Mouse (Mus musculus): ENCODE data around the gene Bcas1.

The Bcas1 gene

DNA sequence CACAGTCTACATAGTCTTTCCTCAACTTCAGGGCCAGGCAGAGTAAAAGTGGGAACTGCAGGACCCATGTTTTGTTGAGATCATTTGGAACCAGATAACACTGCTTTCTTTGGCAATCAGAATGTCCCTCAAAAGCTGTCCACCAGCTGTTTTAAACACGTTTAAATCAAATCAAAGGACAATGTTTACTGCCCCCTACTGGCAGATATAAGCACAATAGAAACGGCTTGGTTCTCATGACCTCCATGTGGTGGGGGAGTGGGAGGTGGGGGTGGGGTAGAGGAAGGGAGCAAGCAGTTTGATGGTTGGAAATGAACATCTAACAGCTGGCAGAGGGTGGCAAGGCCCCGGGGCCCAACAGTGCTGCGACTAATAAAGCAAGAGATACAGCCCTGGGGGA, 5.7 kb downstream of the Bcas1 start:
- in situ Hi-C loops (cut with MboI, MseI), result no loop called here

DNA sequence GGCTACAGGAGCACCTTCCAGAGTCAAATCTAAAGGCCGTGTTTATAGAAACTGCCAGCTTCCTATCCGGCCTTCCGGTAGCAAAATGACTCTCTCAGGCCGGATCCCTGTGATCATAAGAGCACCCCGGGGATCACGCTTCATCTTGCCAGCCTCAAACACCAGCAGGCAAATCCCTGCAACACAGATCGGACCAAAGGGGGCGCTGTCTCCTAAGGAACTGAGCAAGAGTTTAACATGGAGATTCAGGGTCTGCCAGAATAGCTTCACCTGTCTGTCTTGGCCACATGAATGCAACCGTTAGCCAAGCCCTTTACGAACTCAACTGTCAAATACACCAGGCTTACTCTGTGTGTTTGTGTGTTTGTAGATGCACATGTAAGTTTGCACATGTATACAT, 8.9 kb downstream of the Bcas1 start:
- in situ Hi-C loops (cut with MboI, MseI), result no loop called here

DNA sequence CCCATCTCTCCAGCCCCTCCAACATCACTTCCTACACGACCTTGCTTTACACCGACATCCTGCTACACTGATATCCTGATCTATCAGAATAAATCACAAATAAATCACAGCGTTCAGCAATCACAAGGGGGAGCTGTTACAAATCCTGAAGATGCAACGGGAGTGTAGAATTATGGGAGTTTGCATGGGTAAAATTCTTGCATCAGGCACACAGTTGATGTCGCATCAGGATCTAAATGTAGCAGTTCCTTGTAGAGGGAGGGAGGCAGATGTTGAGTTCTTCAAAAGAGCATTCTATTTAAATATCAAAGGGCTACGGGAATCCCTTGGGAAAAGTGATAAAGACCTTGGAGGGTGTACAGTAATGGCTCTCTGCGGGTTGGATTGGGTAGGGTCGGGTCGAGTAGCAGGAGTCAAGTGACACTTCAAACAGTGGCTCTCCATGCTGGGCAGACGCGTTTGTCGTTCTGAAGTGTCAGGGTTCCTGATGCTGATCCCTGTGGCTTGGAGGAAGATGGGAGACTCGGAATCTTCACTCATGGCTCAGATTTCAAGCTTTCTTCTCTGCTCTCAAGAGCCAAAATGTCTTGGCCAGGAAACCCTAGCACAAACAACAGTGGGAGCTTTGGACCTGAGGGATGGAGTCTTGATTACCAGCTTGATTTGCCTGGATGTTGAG, 16.0 kb downstream of the Bcas1 start:
- in situ Hi-C loops (cut with MboI, MseI), result no loop called here

DNA sequence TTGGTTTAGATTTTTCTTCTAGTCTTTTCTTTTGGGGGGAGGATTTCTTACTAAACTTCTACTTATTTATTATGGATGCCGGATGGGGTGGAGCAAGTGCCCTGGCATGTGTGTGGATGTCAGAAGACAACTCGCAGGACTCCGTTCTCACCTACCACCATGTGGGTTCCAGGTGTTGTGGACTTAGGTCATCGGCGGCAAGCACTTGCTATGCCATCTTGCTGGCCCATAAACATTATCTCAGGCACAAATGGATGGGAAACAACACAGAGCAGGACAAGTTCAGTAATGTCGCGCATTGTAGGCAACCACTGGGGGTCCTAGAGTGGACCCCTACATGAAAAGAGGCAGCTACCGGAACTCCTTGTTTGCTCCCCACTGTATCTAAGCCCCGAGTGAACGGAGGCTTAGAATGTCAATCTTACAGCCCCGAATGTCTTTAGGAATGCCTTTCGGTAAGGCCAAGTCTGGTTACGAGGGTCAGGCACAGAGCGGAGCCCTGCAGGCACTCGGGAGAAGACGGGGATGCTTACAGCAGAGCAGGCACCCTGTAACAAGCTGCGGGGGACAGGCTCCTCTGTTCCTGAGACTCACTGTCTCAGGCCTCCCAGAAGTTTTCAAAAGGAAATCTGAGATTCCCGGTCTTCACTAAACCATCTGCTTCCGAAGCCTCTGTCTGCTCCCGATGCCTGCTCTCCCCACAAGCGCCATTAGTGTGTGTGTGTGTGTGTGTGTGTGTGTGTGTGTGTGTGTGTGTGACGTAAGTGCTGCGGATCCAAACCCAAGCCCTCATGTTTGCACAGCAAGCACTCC, 16.8 kb downstream of the Bcas1 start:
- in situ Hi-C loops (cut with MboI, MseI), result no loop called here

DNA sequence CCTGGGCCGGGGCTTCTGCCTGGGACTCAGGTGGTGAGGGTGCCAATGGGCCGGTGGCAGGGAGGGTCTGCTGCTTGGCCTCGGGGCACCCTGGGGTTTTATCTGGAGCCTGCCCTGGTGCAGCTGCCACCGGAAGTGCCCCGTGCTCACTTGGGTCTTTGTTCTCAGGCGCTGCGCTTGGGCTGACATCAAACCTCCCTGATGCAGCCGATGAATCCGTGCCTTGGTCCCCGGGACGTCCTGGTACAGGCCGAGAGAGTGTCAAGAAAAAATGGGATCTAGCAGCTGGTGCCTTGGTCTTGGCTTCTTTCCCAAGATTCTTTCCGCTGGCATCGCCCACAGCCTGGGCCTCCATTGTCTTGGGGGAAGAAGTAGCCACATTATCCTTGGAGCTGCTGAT, 21.2 kb downstream of the Bcas1 start:
- in situ Hi-C loops (cut with MboI, MseI), result no loop called here

DNA sequence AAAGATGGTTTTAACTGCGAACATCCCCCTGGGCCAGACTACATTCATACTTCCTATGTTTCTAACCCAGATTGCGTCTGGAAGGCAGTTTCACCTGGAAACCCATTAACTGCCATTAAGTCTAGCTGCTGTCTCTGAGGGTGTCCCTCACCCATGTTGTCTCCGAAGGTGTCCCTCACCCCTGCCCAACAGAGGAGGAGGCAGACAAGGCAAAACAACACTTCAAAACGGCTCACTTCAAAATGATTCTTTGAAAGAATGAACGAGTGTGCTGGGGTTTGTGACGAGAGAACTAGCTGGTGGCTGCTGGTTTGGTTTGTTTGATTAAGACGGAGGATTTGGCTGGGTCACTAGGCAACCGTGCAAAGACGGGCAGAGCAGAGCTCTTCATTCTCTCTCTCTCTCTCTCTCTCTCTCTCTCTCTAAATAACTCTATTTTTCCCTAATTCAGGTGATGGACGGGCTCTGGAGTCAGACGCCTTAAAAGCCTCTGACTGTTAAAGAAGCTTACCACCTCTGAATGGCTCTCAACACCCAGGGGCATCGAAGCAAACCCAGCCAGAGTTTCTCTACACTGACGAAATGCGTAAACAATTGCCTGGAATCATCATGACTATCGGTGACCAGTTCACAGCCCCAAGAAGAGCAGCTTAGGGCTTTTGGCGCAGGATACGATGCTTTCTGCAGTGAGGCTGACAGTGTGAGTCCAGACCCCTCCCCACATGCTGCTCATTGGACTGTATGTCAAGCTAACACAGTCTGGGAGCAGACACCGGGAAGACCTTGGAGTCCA, 22.7 kb downstream of the Bcas1 start:
- in situ Hi-C loops (cut with MboI, MseI), result loop anchor here (5.0 kb wide), 1 partner anchor 48 kb away; no protein-coding TSS in a partner anchor

DNA sequence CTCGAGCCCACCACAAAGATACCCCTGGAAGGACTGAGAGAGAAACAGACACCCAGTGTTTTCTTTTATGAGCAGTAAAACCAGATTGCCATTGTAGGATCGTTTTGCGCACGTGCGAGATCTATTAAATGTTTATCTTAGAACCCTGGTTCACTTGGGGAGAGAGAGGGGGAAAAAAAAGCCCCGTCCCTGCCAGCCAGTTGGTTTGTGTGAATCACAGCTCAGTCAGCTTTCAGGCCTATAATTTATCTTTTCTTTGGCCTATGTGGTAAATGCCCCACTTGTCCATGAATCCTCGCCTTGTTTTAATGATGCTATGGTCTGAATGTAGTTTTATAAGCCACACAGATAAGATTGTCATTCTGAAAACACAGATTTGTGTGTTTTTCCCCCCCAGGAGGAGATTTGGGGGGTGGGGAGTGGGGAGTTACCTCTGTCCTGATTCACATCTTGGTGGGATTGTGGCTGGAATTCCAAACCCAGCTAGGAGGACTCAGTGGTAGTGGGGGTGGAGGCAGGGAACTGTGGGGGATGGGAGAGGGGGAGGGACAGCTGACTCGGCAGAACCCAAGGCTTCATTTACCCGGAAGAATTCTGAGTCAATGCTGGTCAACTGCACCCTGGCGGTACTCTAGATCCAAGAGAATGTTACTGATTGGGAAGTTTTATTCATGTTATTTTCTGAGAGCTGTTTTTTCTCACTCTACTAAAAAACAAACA, 23.8 kb downstream of the Bcas1 start:
- in situ Hi-C loops (cut with MboI, MseI), result loop anchor here (5.0 kb wide), 1 partner anchor 47 kb away; no protein-coding TSS in a partner anchor

DNA sequence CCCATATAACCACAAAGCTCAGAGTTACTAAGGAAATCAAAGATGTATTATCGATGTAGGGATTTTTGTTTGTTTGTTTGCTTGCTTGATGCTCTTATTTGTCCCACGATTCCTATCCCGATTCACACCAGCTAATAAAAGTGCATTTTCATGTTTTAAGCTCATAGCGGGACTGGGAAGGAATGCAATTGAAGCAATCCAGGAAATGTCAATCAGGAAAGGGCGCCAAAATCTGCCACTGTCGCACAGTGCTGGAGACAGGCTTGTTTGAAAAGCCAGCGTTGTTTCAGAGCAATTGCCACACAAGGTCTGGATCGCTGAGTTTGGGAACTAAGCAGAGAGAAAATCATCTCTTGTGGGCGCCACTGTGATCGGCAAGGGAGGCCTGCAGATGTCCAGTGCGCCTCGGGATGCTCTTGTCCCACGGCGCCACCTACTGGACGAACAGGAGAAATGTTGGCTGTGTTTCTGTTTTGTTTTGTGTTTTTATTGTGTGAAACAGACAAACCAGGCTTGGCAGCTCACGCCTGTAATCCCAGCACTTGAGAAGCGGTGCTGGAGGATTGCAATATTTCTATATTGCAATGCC, 26.3 kb downstream of the Bcas1 start:
- in situ Hi-C loops (cut with MboI, MseI), result loop anchor here (5.0 kb wide), 1 partner anchor 44 kb away; no protein-coding TSS in a partner anchor

DNA sequence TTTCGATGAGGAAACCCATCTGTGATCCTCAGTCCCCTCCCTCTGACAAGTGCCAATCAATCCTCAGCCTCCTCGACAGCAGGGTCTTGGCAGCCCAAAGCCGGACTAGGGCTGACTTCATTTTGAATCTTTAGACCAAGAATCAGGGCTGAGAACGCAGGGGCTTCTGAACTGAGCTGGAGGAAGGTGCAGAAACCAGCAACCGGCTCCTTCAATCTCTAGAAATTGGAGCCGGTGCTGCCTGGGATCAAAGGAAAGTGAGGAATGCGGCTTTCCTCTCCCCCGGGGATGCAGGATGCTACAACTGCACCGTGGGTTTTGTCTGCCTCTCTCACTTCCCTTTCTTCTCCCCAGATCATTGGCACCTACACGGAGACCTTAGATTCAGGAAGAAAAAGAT, 27.0 kb downstream of the Bcas1 start:
- in situ Hi-C loops (cut with MboI, MseI), result loop anchor here (5.0 kb wide), 1 partner anchor 43 kb away; no protein-coding TSS in a partner anchor

DNA sequence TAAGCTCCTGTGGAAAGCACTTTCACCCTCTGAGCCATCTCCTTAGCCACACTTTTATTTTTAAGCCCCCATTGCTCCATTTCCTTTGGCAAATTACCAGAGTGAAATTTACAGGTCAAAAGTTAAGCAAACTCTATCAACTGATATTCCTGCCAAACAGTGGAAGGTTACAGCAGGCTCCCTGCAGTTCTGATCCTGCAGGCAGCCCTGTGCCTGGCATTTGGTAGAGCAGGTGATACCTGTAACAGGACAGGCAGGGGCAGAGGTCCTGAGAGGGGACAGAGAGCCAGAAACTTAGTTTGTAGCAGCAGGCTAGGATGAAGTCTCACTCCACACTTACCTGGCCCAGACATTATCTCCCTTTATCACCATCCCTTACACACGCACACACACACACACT, 35.7 kb downstream of the Bcas1 start:
- in situ Hi-C loops (cut with MboI, MseI), result no loop called here

DNA sequence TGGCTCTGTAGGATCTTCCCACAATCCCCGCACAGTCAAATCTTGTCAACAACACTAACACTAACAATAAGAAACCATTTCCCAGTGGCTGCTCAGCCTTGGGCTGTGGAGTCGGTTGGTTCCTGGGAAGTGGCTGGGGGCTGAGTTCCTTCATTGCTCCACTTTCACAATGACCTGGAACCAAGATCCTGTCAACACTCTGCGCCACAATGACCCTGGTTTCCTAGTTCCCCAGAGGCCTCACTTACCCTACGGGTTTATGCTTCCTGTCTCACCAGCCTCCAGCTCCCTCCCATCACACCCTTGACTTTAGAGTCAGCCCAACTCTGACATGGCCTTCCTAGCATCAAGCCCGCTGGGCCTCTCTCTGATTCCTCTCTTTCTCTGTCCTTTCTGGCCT, 39.3 kb downstream of the Bcas1 start:
- in situ Hi-C loops (cut with MboI, MseI), result no loop called here

DNA sequence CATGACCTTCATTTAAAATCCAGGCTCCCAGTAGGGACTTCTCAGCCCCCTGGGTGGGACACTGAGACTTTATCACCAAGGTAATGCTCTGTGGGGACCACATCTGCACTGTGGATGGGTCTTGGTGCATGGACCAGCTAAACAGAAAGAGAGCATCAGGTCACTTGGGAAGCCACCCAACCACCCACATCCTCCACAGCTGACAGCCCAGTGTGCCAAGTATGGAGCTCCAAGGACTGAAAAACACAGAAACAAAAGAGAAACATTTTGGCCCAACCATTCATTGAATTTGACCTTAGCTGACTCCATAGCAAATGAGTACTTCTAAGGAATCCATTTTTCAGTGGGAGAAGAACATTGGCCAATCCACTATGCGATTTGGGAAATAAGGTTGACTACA, 42.1 kb downstream of the Bcas1 start:
- in situ Hi-C loops (cut with MboI, MseI), result no loop called here

DNA sequence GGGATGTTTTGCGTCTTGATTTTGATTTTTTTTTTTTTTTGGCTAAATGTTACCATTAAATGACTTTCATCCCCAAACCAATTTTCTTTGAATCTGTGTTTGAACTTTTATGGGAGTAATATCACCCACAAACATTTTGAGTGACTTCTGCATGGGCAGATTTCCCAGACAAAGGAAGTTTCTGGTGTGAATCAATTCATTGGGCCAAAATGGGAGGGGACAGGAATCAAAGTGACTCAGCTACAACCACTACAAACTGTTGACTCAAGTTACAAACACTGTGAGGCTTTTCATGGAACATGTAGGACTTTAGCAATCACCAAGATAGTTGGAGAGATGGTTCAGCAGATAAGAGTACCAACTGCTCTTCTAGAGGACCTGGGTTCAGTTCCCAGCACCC, 42.9 kb downstream of the Bcas1 start:
- in situ Hi-C loops (cut with MboI, MseI), result no loop called here

DNA sequence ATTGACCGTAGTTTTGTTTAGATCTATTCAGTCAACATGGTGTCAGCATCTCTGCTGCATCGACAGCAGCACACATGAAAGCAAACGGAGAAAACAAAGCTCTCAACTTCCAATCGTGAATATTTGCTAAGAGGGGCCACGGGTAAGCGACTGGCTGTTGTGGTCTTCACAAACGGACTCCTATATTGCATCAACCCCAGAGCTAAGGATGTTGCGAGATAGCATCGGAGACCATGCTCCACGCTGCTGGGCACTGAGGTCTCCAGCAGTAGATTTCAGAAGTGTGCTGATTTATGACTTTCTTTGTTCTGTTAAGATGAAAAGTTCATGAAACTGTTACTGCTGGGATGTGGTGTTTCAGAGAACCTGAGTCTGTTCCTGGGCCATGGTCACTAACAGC, 54.3 kb downstream of the Bcas1 start:
- in situ Hi-C loops (cut with MboI, MseI), result no loop called here

DNA sequence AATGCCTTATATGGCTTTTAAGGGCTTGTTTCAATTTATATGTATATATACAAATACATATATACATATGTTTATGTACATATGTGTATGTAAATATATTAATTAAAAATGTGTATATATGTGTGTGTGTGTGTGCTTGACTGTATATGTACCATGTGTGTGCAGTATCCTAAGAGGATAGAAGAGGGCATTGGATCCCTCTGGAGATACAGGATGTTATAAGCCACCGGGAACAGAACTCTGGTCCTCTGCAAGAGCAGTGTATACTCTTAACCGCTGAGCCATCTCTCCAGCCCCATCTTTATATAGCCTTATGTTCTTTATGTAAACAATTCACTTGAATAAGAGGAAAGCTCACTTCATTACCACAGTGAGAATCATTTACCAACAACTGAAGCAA, 62.0 kb downstream of the Bcas1 start:
- in situ Hi-C loops (cut with MboI, MseI), result no loop called here

DNA sequence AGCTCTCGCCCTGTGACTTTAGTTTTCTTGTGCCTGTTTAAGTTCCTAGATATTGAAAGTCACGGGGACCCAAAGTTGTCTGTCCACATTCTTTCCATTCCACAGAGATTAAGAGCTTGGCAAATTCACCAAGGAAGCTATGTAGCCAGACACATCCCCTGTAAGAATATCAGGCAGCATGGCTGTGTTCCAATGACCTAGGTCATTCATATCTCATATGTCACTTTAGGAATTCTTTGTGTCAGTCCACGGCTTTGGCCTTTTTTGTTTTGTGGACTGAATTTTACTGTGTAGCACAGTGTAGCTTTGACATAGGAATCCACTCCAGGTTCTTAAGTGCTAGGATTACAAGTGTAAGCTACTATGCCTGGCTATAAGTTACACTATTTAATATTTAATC, 62.4 kb downstream of the Bcas1 start:
- in situ Hi-C loops (cut with MboI, MseI), result no loop called here

DNA sequence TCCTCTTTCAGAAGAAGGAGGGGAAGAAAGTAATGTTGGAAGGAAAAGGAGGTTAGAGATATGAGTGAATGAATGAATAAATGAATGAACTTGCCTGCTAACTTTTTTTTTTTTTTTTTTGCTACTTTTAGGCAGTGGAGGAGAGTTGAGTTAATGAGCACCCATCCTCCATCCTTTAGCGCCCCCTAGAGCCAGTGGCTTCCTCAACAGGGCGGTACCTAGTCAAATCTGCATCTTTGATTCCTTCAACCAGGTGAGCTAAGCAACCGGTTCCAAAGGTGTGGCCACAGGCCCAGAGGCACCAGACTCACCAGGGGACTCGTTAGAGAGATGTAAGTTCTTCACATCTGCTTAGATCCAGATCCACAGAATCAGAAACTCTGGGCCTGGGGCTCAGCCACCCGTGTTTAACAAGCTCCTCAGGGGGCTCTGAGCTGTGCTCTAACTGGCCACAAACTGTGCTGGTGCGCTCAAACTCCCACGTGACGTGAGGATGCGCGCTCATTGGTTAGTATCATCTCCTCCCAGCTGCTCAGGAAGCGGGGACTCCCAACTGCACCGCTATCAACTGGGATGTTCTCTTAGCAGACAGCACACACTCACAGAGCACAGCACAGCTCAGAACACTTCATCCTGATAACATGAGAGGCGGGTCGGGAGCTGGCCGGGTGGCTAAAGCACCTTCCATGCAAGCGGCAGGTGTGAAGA, 70.8 kb downstream of the Bcas1 start:
- in situ Hi-C loops (cut with MboI, MseI), result loop anchor here (5.0 kb wide), 2 partner anchors 45 to 150 kb away; no protein-coding TSS in a partner anchor

DNA sequence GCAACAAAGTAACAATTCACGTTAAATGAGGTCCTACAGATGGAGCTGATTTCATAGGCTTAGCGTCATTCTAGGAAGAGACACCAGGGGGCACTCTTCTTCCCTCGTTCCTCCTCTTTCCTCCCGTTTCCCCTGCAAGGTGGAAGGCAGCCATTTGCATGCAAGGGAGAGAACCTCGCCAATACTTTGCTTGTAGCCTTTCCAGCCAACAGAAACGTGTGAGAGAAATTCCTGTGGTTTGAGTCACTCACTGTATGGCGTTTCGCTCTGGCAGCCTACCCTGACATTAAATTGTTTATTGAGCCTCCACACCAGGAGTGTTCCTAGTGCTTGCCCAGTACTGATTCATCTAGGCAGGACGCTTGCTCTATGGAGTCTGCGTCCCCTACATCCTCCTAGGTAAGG, 72.7 kb downstream of the Bcas1 start:
- in situ Hi-C loops (cut with MboI, MseI), result loop anchor here (5.0 kb wide), 2 partner anchors 47 to 152 kb away; no protein-coding TSS in a partner anchor

DNA sequence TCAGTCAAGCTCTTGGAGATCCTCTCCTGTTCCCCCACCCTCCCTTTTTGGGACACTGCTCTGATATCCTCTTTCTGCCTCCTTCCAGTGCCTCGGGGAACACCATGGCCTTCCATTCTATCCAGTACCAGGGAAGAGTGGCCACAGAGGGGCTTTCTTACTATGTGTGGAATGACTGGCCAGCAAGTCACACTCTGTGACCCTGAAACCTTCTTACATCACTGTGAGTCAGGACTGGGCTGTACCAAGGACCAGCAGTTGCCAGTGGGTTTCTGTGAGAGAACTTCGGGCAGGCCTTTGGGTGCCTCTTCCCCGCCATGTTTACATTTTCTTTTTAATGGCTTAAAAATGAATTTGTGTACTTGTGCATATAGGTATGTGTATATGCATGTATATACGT, 75.4 kb downstream of the Bcas1 start:
- in situ Hi-C loops (cut with MboI, MseI), result no loop called here

DNA sequence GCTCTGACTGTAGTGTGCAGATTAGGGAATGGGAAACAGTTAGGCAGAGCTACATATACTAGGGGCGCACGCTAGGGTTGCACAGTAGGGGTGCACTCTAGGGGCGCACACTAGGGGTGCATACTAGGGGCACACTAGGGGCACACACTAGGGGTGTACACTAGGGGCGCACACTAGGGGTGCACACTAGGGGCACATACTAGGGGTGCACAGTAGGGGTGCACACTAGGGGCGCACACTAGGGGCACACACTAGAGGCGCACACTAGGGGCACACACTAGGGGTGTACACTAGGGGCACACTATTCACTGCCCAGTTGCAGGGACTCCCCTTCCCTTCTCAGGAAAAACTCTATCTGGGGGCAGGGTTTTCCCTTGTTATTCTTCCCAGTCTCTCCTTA, 75.8 kb downstream of the Bcas1 start:
- in situ Hi-C loops (cut with MboI, MseI), result no loop called here

Data from T-helper 1 cell (primary cell).